Mouse (Mus musculus) layer of hippocampus, postnatal 14 days (tissue): ENCODE results near the gene Dnase2a. TPM values are rescaled to one million over a fixed set of nuclear protein-coding genes. Genes with fewer than 3 reads are reported as not detected.

Experiments used
- DNase-seq, 2 experiments: peaks; one replicate each; pipeline ENCODE4 v3.0.0; 2021 to 2022; ENCODE audit warnings: low spot score in 2 of 2, mixed read lengths in 1 of 2
- total RNA-seq, 2 experiments: library from RNA; stranded (reverse); gene quantifications; 2 replicates each; pipeline ENCODE4 v1.2.3; 2021

Gene Dnase2a
- total RNA-seq, 2 experiments from 2014 or later = 4.0 TPM

- DNase-seq = peak in 1 of 2 experiments; percentile 24
These were observed 27.9 kb downstream of the Dnase2a start for GRCm38 (mm10) chr8:84936041-84936961.

- peak; percentile 63 to 68 for DNase-seq
These were observed 28.7 kb downstream of the Dnase2a start, which contains the start of gene Mast1 for GRCm38 (mm10) chr8:84936962-84937546. TSS of gene Mast1 (minus strand) at chr8:84937359.

GRCm38 (mm10) chr8:84937620-84938485 is 29.5 kb downstream of the Dnase2a start:
- DNase-seq = no peak

- DNase-seq = no peak
These were observed 35.3 kb downstream of the Dnase2a start for GRCm38 (mm10) chr8:84943699-84944098.

GRCm38 (mm10) chr8:84944478-84945160 is 36.3 kb downstream of the Dnase2a start:
- peak in 1 of 2 experiments; percentile 51 for DNase-seq

GRCm38 (mm10) chr8:84945235-84945632 is 36.9 kb downstream of the Dnase2a start:
- DNase-seq = peak in 1 of 2 experiments; percentile 45

- peak in 1 of 2 experiments; percentile 47 for DNase-seq
These were observed 37.5 kb downstream of the Dnase2a start for GRCm38 (mm10) chr8:84945633-84946527.

- no peak for DNase-seq
These were observed 38.3 kb downstream of the Dnase2a start, which contains the start of gene Rtbdn for GRCm38 (mm10) chr8:84946528-84947240. TSS of gene Rtbdn (plus strand) at chr8:84946991.

GRCm38 (mm10) chr8:84947241-84947545 is 38.8 kb downstream of the Dnase2a start:
- DNase-seq = no peak

- no peak for DNase-seq
These were observed 41.4 kb downstream of the Dnase2a start for GRCm38 (mm10) chr8:84949753-84950152.

- no peak for DNase-seq
These were observed 44.4 kb downstream of the Dnase2a start for GRCm38 (mm10) chr8:84952612-84953255.

- peak; percentile 49 to 76 for DNase-seq
These were observed 48.4 kb downstream of the Dnase2a start for GRCm38 (mm10) chr8:84956768-84957167.

GRCm38 (mm10) chr8:84959811-84960210 is 51.5 kb downstream of the Dnase2a start:
- no peak for DNase-seq

- no peak for DNase-seq
These were observed 55.6 kb downstream of the Dnase2a start for GRCm38 (mm10) chr8:84963952-84964351.

- DNase-seq = peak; percentile 84 to 95
These were observed 57.5 kb downstream of the Dnase2a start for GRCm38 (mm10) chr8:84965731-84966291.

GRCm38 (mm10) chr8:84966603-84967002 is 58.2 kb downstream of the Dnase2a start:
- no peak for DNase-seq

- DNase-seq = no peak
These were observed 59.4 kb downstream of the Dnase2a start for GRCm38 (mm10) chr8:84967532-84968304.
